In the genomic region with DNA sequence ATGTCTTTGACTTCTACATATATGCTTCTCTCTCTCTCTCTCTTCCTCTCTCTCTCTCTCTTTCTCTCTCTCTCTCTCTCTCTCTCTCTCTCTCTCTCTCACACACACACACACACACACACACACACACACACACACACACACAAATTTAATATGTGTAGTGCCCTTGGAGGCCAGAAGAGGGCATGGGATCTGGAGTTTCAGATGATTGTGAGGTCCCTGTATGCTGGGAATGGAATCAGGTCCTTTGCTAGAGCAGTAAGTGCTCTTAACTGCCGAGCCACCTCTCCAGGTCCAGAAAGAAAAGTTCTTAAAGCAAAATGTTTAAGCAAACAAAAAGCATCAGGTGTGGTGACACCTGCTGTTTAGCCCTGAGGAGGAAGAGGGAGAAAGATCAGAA, we compare ENCODE assay signal across 7 mouse cellular contexts.
DNase-seq lines count a peak whose midpoint lies in the region; TF ChIP-seq lines count a peak whose summit lies in the region.
"Not testable (repeated sequence)": the region's sequence is repeated elsewhere in the genome, so short reads cannot be mapped to it uniquely, and the experiment has no call there.

No protein-coding gene starts in this region.

- TF ChIP-seq POLR2A in heart, adult 2 months (IDR thresholded peaks at IDR 0.05; ENCODE audit: insufficient read depth, low read depth, low read length), result not testable (repeated sequence)

- TF ChIP-seq CTCF in heart, adult 2 months (IDR thresholded peaks at IDR 0.05), result peak; percentile 33

- not testable (repeated sequence) for H3K27ac ChIP-seq in heart, adult 2 months

- intact Hi-C loops in heart, adult 2 months (cut with DNase I), result not testable (repeated sequence)

- DNase-seq in A20 (ENCODE audit: low read depth, low spot score), result peak; percentile 62
- DNase-seq in NIH3T3 (ENCODE audit: low read depth), result peak; percentile 39
- DNase-seq in cerebellum, postnatal 14 days, result peak; percentile 10 to 30
- DNase-seq in heart, adult 2 months, result not testable (repeated sequence)
- peak; percentile 14 to 25 for DNase-seq in kidney, postnatal 36 days
- peak; percentile 14 for DNase-seq in lung, postnatal 14 days
- DNase-seq in retina, postnatal 1 day, result peak; percentile 55

- H3K9ac ChIP-seq in heart, adult 2 months (ENCODE audit: low read depth, low read length), result not testable (repeated sequence)

- WGBS in heart, adult 2 months, result 44% methylated on average over 1 of the region's 1 CpGs

- H3K36me3 ChIP-seq in heart, adult 2 months (ENCODE audit: control insufficient read depth, insufficient read depth, low read length), result not testable (repeated sequence)

- H3K27me3 ChIP-seq in heart, adult 2 months (ENCODE audit: control insufficient read depth, insufficient read depth, low read length), result not testable (repeated sequence)

- H3K4me1 ChIP-seq in heart, adult 2 months (ENCODE audit: control insufficient read depth, insufficient read depth, low read length), result not testable (repeated sequence)

- H3K79me2 ChIP-seq in heart, adult 2 months (replicated peaks; ENCODE audit: control insufficient read depth, insufficient read depth, low read length), result not testable (repeated sequence)

- TF ChIP-seq EP300 in heart, adult 2 months (IDR thresholded peaks at IDR 0.05; ENCODE audit: insufficient read depth, low read depth, low read length), result not testable (repeated sequence)

- not testable (repeated sequence) for H3K4me3 ChIP-seq in heart, adult 2 months
